Mouse (Mus musculus) small intestine, adult 10 weeks (tissue): Measurements from ENCODE around the gene Gm10642. TPM values are rescaled to one million over a fixed set of nuclear protein-coding genes. Genes with fewer than 3 reads are reported as not detected.

Experiments
- polyA plus RNA-seq: library from polyadenylated mRNA; stranded (reverse); fragments of 350-450 nt; fragmentation: Illumina TruSeq; extraction: RNeasy Lipid Tissue Mini Kit (QIAGEN cat#74804); gene quantifications from one replicate; pipeline ENCODE4 v1.2.3, GENCODE M21; 2014; ENCODE audit warnings: low replicate concordance

Gm10642 gene
- not detected for polyA plus RNA-seq

DNA sequence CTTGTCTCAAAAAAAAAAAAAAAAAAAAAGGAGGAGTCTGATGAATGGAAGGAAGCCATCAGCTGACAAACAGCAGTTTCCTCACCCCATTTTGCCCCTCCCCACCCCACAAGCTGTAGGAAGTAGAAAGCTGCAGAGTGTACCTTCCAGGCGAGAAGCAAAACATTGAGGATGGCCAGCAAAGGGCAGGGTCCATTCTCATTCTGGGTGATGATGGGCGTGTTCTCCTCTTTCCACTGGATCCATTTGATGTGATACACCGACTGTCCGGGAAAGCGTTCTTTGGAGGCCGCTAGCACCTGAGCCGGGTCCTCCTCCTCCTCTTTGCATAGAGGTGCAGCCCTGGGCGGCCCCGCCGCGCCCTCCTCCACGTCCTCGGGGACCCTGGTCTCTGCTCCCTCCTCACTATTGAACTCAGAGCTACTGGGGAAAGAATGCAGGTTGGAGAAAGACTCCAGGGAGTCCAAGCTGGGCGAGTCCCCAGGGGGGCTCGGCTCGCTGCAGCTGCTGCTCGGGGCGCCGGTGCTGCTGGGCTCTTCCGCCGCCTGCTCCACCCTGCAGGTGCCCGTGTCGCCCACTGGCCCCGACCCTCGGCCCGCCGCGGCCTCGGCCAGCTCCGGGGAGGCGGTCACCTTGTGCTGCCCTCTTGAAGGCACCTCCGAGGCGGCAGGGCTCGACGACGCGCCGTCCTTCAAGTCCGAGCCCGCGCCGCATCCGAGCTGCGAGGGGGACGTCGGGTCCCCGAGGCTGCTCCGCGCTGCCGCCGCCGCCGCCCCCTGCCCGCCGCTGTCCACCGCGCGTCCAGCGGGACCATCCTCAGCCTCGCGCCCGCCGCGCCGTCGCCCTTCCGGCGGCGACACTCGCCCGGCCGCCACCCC, at the start of gene Gm10642:
Gm10642 (plus strand) TSS at position 122 of the 878 bp plus-strand sequence.

GRCm38 (mm10) chr9:70657013-70657967, 1.2 kb downstream of the Gm10642 start, which contains the start of gene Mindy2:
Gene Mindy2 (minus strand): TSS chr9:70657174.

GRCm38 (mm10) chr9:70678682-70679131, 22.7 kb downstream of the Gm10642 start, which contains the start of gene Adam10:
Gene Adam10 (plus strand): TSS chr9:70678997.

Other genes starting within 250 kb of the Gm10642 start
- gene Ccnb2, start 234.7 kb upstream of the Gm10642 start, polyA plus RNA-seq: 10.4 TPM
- gene Rnf111, start 152.5 kb upstream of the Gm10642 start, polyA plus RNA-seq: 64.7 TPM
- gene Sltm, start 113.5 kb upstream of the Gm10642 start, polyA plus RNA-seq: 80.8 TPM
- gene Mindy2, start 923 bp downstream of the Gm10642 start, polyA plus RNA-seq: 27.4 TPM
- gene Adam10, start 22.7 kb downstream of the Gm10642 start, polyA plus RNA-seq: 157 TPM